Mouse (Mus musculus): Measurements from ENCODE around the gene Dstyk. TPM values are rescaled to one million over a fixed set of nuclear protein-coding genes. Genes with fewer than 3 reads are reported as not detected.

Dstyk gene
- polyA plus RNA-seq, 1 experiment from 2014 or later, result 8.9 TPM

- WGBS, result 89% methylated on average over 7 of the region's 7 CpGs
- Histone ChIP-seq H3K4me1 (replicated peaks) (no peaks in the 10 kb centered on the region), H3K36me3 (peaks cover 33% of the 10 kb centered on the region), H3K4me2 (replicated peaks) (no peak within 1 kb of the TSS), H3K27me3 (replicated peaks) (no peaks in the 10 kb centered on the region), H3K4me3 (replicated peaks) (no peak within 1 kb of the TSS), H3K9me3 (no peaks in the 10 kb centered on the region), H3K9ac (no peak within 1 kb of the TSS), H3K27ac (no peak within 1 kb of the TSS)
- ATAC-seq, result no peak
Measured at GRCm38 (mm10) chr1:132506058-132506457, 88.7 kb downstream of the Dstyk start, which contains the start of gene Tmem81. Tmem81 (plus strand) TSS chr1:132506230.

GRCm38 (mm10) chr1:132506656-132507055 lies 89.3 kb downstream of the Dstyk start:
- no peak overlapping the region for H3K27ac ChIP-seq
- no peaks in the 10 kb centered on the region for H3K4me1 ChIP-seq (replicated peaks)
- no peak overlapping the region for H3K4me2 ChIP-seq (replicated peaks)
- H3K9ac ChIP-seq, result no peak overlapping the region
- ATAC-seq, result no peak
- H3K36me3 ChIP-seq, result peaks cover 31% of the 10 kb centered on the region
- H3K4me3 ChIP-seq (replicated peaks), result no peak overlapping the region
- no peaks in the 10 kb centered on the region for H3K27me3 ChIP-seq (replicated peaks)
- H3K9me3 ChIP-seq, result no peaks in the 10 kb centered on the region
- WGBS, result 90% methylated on average over 7 of the region's 7 CpGs

DNA sequence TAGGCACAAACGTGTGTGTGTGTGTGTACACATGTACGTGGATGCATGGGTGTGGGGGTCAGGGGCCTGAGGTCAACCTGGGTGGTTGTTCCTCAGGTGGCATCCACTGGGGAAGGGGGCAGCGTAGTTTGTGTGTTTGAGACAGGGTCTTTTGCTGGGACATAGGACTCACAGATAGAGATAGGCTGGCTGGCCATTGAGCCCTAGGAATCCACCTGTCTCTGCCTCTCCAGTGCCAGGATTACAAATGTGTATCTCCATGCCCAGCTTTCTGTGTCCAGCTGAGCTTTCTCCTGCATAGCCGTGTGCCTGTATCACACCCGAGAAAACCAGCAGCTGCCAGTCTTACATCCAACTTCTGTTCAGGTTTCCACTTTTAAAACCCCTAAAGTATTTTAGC lies 92.4 kb downstream of the Dstyk start:
- H3K27me3 ChIP-seq (replicated peaks), result no peaks in the 10 kb centered on the region
- H3K36me3 ChIP-seq, result peaks cover 19% of the 10 kb centered on the region
- ATAC-seq, result no peak
- no peak overlapping the region for H3K4me3 ChIP-seq (replicated peaks)
- WGBS, result 93% methylated on average over 5 of the region's 5 CpGs
- H3K4me1 ChIP-seq (replicated peaks), result 0 out of 2 replicates have a peak, but pooled peaks cover 3% of the 10 kb centered on the region
- no peak overlapping the region for H3K27ac ChIP-seq
- no peaks in the 10 kb centered on the region for H3K9me3 ChIP-seq
- no peak overlapping the region for H3K9ac ChIP-seq
- H3K4me2 ChIP-seq (replicated peaks), result no peak overlapping the region

- WGBS, result 43% methylated on average over 8 of the region's 8 CpGs
- no peak overlapping the region for H3K9ac ChIP-seq
- no peaks in the 10 kb centered on the region for H3K9me3 ChIP-seq
- H3K27ac ChIP-seq, result no peak overlapping the region
- ATAC-seq, result no peak
- H3K4me2 ChIP-seq (replicated peaks), result no peak overlapping the region
- no peak overlapping the region for H3K4me3 ChIP-seq (replicated peaks)
- H3K36me3 ChIP-seq, result peaks cover 10% of the 10 kb centered on the region; the same call in 1 of the 2 replicates
- H3K27me3 ChIP-seq (replicated peaks), result no peaks in the 10 kb centered on the region
- H3K4me1 ChIP-seq (replicated peaks), result 0 out of 2 replicates have a peak, but pooled peaks cover 3% of the 10 kb centered on the region
Measured at GRCm38 (mm10) chr1:132511521-132511920, 94.2 kb downstream of the Dstyk start.

DNA sequence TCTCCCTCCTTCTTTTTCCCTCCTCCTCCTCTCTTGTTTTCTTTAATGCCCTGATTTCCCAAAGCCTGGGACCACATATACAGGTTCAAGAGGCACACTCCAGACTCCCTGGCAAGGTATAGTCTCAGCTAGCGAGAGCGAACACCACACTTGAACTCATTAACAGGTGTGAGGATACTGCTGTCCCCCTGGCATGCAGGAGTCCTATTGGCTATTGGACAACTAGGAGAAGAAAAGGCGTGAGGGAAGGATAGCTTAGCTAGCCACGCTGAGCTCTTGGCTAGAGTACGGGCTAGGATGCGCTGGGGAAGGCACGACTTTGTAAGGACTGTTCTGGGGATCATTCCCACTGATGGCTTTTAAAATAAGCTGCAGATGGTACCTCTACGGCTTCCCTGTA lies 94.8 kb downstream of the Dstyk start:
- Histone ChIP-seq H3K4me2 (replicated peaks) (no peak overlapping the region), H3K4me1 (replicated peaks) (0 out of 2 replicates have a peak, but pooled peaks cover 3% of the 10 kb centered on the region), H3K4me3 (replicated peaks) (no peak overlapping the region), H3K27me3 (replicated peaks) (no peaks in the 10 kb centered on the region), H3K27ac (no peak overlapping the region), H3K36me3 (peaks cover 5% of the 10 kb centered on the region; the same call in 1 of the 2 replicates), H3K9me3 (no peaks in the 10 kb centered on the region), H3K9ac (no peak overlapping the region)
- WGBS, result 82% methylated on average over 8 of the region's 8 CpGs
- ATAC-seq, result no peak

- H3K36me3 ChIP-seq, result no peaks in the 10 kb centered on the region
- H3K27me3 ChIP-seq (replicated peaks), result no peaks in the 10 kb centered on the region
- H3K4me2 ChIP-seq (replicated peaks), result no peak overlapping the region
- H3K27ac ChIP-seq, result no peak overlapping the region
- no peak overlapping the region for H3K4me3 ChIP-seq (replicated peaks)
- 0 out of 2 replicates have a peak, but pooled peaks cover 6% of the 10 kb centered on the region for H3K4me1 ChIP-seq (replicated peaks)
- H3K9me3 ChIP-seq, result no peaks in the 10 kb centered on the region
- no peak for ATAC-seq
- 88% methylated on average over 12 of the region's 12 CpGs for WGBS
- H3K9ac ChIP-seq, result no peak overlapping the region
Measured at GRCm38 (mm10) chr1:132515339-132515738, 98.0 kb downstream of the Dstyk start.

Other genes starting within 250 kb of the Dstyk start
- gene Lemd1, start 226.1 kb upstream of the Dstyk start, polyA plus RNA-seq (2015; fragmentation: Nextera tagmentation; extraction: Ambion mirVana), result 0.43 and 0.58 TPM in 2 replicates
- gene AC124108.1, start 226.1 kb upstream of the Dstyk start, polyA plus RNA-seq (2015; fragmentation: Nextera tagmentation; extraction: Ambion mirVana), result 0.03 and 0.08 TPM in 2 replicates
- gene Gm10188, start 187.8 kb upstream of the Dstyk start, polyA plus RNA-seq (2015; fragmentation: Nextera tagmentation; extraction: Ambion mirVana), result not detected in 2 replicates
- gene Klhdc8a, start 118.9 kb upstream of the Dstyk start, polyA plus RNA-seq (2015; fragmentation: Nextera tagmentation; extraction: Ambion mirVana), result 0.23 and 0.49 TPM in 2 replicates
- 4.7 and 5.5 TPM in 2 replicates for gene Nuak2, start 101.4 kb upstream of the Dstyk start, polyA plus RNA-seq (2015; fragmentation: Nextera tagmentation; extraction: Ambion mirVana)
- 11.4 and 15.5 TPM in 2 replicates for gene Tmcc2, start 26.3 kb upstream of the Dstyk start, polyA plus RNA-seq (2015; fragmentation: Nextera tagmentation; extraction: Ambion mirVana)
- gene Rbbp5, start 59.8 kb downstream of the Dstyk start, polyA plus RNA-seq (2015; fragmentation: Nextera tagmentation; extraction: Ambion mirVana), result 36.0 and 38.7 TPM in 2 replicates
- 1.8 and 2.0 TPM in 2 replicates for gene Tmem81, start 88.7 kb downstream of the Dstyk start, polyA plus RNA-seq (2015; fragmentation: Nextera tagmentation; extraction: Ambion mirVana)
- gene Cntn2, start 125.7 kb downstream of the Dstyk start, polyA plus RNA-seq (2015; fragmentation: Nextera tagmentation; extraction: Ambion mirVana), result 0.29 and 0.33 TPM in 2 replicates

Data from intestine, embryonic 15.5 days (tissue).